ENCODE assay signal across 9 mouse cellular contexts in genomic region chr9:102477767-102478450, GRCm38 (mm10). TPM values are rescaled to one million over a fixed set of nuclear protein-coding genes. Genes with fewer than 3 reads are reported as not detected.
DNase-seq lines count a peak whose midpoint lies in the region; ATAC-seq and TF ChIP-seq lines count a peak whose summit lies in the region.
"Had no signal": no experiment of that assay in that cellular context is flagged by ENCODE, and none has a peak within 500 bp of the region (broad histone marks: within the 10 kb centered on the region; RNA-seq: fewer than 3 reads in every experiment).

No protein-coding gene starts in this region.

- no peak overlapping the region for H3K4me3 ChIP-seq in forebrain, embryonic 14.5 days (ENCODE audit: low read depth, low read length)
- H3K4me3 ChIP-seq in forebrain, embryonic 16.5 days (replicated peaks; ENCODE audit: low read length), result no peak overlapping the region
- no peak overlapping the region for H3K4me3 ChIP-seq in stomach, postnatal 0 days (ENCODE audit: low read depth, low read length)
- no peak overlapping the region for H3K4me3 ChIP-seq in embryonic facial prominence, embryonic 10.5 days
- no peak overlapping the region for H3K4me3 ChIP-seq in forebrain, embryonic 15.5 days
- H3K4me3 ChIP-seq: limb, embryonic 12.5 days had no signal

- peak; percentile 44 for DNase-seq in forebrain, embryonic 14.5 days (ENCODE audit: low spot score)
- DNase-seq in urinary bladder, adult 2 months (ENCODE audit: low spot score), result peak; percentile 16
- no peak for DNase-seq in urinary bladder, postnatal 10 days (ENCODE audit: low spot score)
- peak; percentile 70 to 72 for DNase-seq in left cerebral cortex, postnatal 14 days (ENCODE audit: low spot score in 2 of 2)
- DNase-seq in stomach, postnatal 0 days (ENCODE audit: low spot score), result peak; percentile 21
- DNase-seq in embryonic facial prominence, embryonic 10.5 days (ENCODE audit: low spot score), result no peak

- no peaks in the 10 kb centered on the region for H3K36me3 ChIP-seq in forebrain, embryonic 14.5 days (ENCODE audit: control insufficient read depth, insufficient read depth, low read length)
- H3K36me3 ChIP-seq in forebrain, embryonic 16.5 days (ENCODE audit: control insufficient read depth, insufficient read depth), result no peaks in the 10 kb centered on the region
- H3K36me3 ChIP-seq in stomach, postnatal 0 days (ENCODE audit: control insufficient read depth, insufficient read depth, low read length), result no peaks in the 10 kb centered on the region
- no peaks in the 10 kb centered on the region for H3K36me3 ChIP-seq in embryonic facial prominence, embryonic 10.5 days (replicated peaks)
- no peaks in the 10 kb centered on the region for H3K36me3 ChIP-seq in forebrain, embryonic 15.5 days
- H3K36me3 ChIP-seq: limb, embryonic 12.5 days had no signal

- intact Hi-C loops in left cerebral cortex, postnatal 14 days (cut with DNase I), result no loop called here

- no peak for ATAC-seq in forebrain, embryonic 14.5 days
- ATAC-seq in forebrain, embryonic 16.5 days, result no peak
- ATAC-seq in stomach, postnatal 0 days (ENCODE audit: low FRiP score, low TSS enrichment), result no peak
- ATAC-seq in forebrain, embryonic 15.5 days (replicated peaks), result no peak

- no peak overlapping the region for H3K9ac ChIP-seq in forebrain, embryonic 14.5 days (ENCODE audit: low read length)
- no peak overlapping the region for H3K9ac ChIP-seq in forebrain, embryonic 16.5 days (replicated peaks; ENCODE audit: low read depth, low read length)
- H3K9ac ChIP-seq in stomach, postnatal 0 days (ENCODE audit: low read length), result no peak overlapping the region
- no peak overlapping the region for H3K9ac ChIP-seq in forebrain, embryonic 15.5 days (replicated peaks)
- H3K9ac ChIP-seq: limb, embryonic 12.5 days had no signal

- no peaks in the 10 kb centered on the region for H3K4me1 ChIP-seq in forebrain, embryonic 14.5 days (ENCODE audit: control insufficient read depth, insufficient read depth, low read length)
- H3K4me1 ChIP-seq in forebrain, embryonic 16.5 days (replicated peaks; ENCODE audit: control insufficient read depth, insufficient read depth, low read length), result no peaks in the 10 kb centered on the region
- no peaks in the 10 kb centered on the region for H3K4me1 ChIP-seq in stomach, postnatal 0 days (replicated peaks; ENCODE audit: control insufficient read depth, insufficient read depth)
- no peaks in the 10 kb centered on the region for H3K4me1 ChIP-seq in embryonic facial prominence, embryonic 10.5 days
- H3K4me1 ChIP-seq in forebrain, embryonic 15.5 days, result no peaks in the 10 kb centered on the region
- H3K4me1 ChIP-seq: limb, embryonic 12.5 days had no signal

- H3K27me3 ChIP-seq in forebrain, embryonic 14.5 days (replicated peaks; ENCODE audit: control insufficient read depth, insufficient read depth, low read length), result no peaks in the 10 kb centered on the region
- no peaks in the 10 kb centered on the region for H3K27me3 ChIP-seq in forebrain, embryonic 16.5 days (replicated peaks; ENCODE audit: control insufficient read depth, insufficient read depth, low read length)
- no peaks in the 10 kb centered on the region for H3K27me3 ChIP-seq in stomach, postnatal 0 days (ENCODE audit: control insufficient read depth, insufficient read depth, low read length)
- H3K27me3 ChIP-seq in embryonic facial prominence, embryonic 10.5 days (replicated peaks; ENCODE audit: low read depth, poor library complexity, severe bottlenecking), result no peaks in the 10 kb centered on the region
- no peaks in the 10 kb centered on the region for H3K27me3 ChIP-seq in forebrain, embryonic 15.5 days
- H3K27me3 ChIP-seq: limb, embryonic 12.5 days had no signal

- 82% methylated on average over 6 of the region's 6 CpGs for WGBS in forebrain, embryonic 14.5 days
- WGBS in forebrain, embryonic 16.5 days, result 71% methylated on average over 6 of the region's 6 CpGs
- WGBS in stomach, postnatal 0 days, result 73% methylated on average over 6 of the region's 6 CpGs
- WGBS in embryonic facial prominence, embryonic 10.5 days, result 84% methylated on average over 6 of the region's 6 CpGs
- WGBS in forebrain, embryonic 15.5 days, result 78% methylated on average over 6 of the region's 6 CpGs

- H3K9me3 ChIP-seq in forebrain, embryonic 14.5 days (replicated peaks; ENCODE audit: control insufficient read depth, low read length), result no peaks in the 10 kb centered on the region
- H3K9me3 ChIP-seq in forebrain, embryonic 16.5 days (ENCODE audit: control insufficient read depth, low read length), result no peaks in the 10 kb centered on the region
- H3K9me3 ChIP-seq in stomach, postnatal 0 days (ENCODE audit: control insufficient read depth, low read length), result no peaks in the 10 kb centered on the region
- no peaks in the 10 kb centered on the region for H3K9me3 ChIP-seq in embryonic facial prominence, embryonic 10.5 days
- no peaks in the 10 kb centered on the region for H3K9me3 ChIP-seq in forebrain, embryonic 15.5 days
- H3K9me3 ChIP-seq: limb, embryonic 12.5 days had no signal

- H3K27ac ChIP-seq in forebrain, embryonic 14.5 days (ENCODE audit: low read depth, low read length), result no peak overlapping the region
- H3K27ac ChIP-seq in forebrain, embryonic 16.5 days (ENCODE audit: low read length), result no peak overlapping the region
- H3K27ac ChIP-seq in stomach, postnatal 0 days (replicated peaks), result no peak overlapping the region
- no peak overlapping the region for H3K27ac ChIP-seq in embryonic facial prominence, embryonic 10.5 days (replicated peaks)
- no peak overlapping the region for H3K27ac ChIP-seq in forebrain, embryonic 15.5 days (replicated peaks)
- H3K27ac ChIP-seq: limb, embryonic 12.5 days had no signal

- TF ChIP-seq CTCF in stomach, postnatal 0 days (IDR thresholded peaks at IDR 0.05; ENCODE audit: low read depth), result no peak

- H3K4me2 ChIP-seq in forebrain, embryonic 14.5 days (ENCODE audit: low read length), result no peak overlapping the region
- no peak overlapping the region for H3K4me2 ChIP-seq in forebrain, embryonic 16.5 days (ENCODE audit: low read length)
- no peak overlapping the region for H3K4me2 ChIP-seq in stomach, postnatal 0 days (replicated peaks; ENCODE audit: low read depth)
- H3K4me2 ChIP-seq in forebrain, embryonic 15.5 days (replicated peaks), result no peak overlapping the region
- H3K4me2 ChIP-seq: limb, embryonic 12.5 days had no signal

- no peak for TF ChIP-seq EP300 in stomach, postnatal 0 days (optimal IDR thresholded peaks at IDR 0.05)

RNA-seq across cellular contexts. Expression of gene Ky, which starts 27.6 kb away (rescaled TPM):
- 0.30 and 0.31 TPM in 2 replicates for polyA plus RNA-seq in forebrain, embryonic 14.5 days (2014; fragmentation: Nextera tagmentation; extraction: Ambion mirVana)
- polyA plus RNA-seq in forebrain, embryonic 16.5 days (2015; fragmentation: Nextera tagmentation; extraction: Ambion mirVana), result 0.16 and 0.33 TPM in 2 replicates
- polyA plus RNA-seq in urinary bladder, adult 2 months (2012; rRNA removed), result 0.15 and 0.21 TPM in 2 replicates
- 1 to 10 TPM; 3.1 to 3.9 TPM for total RNA-seq in left cerebral cortex, postnatal 14 days (2021)
- 0.08 and 0.13 TPM in 2 replicates for polyA plus RNA-seq in stomach, postnatal 0 days (2015; fragmentation: Nextera tagmentation; extraction: Ambion mirVana)
- polyA plus RNA-seq in embryonic facial prominence, embryonic 10.5 days (2016; fragmentation: Nextera tagmentation; extraction: Ambion mirVana), result 0.04 and 0.10 TPM in 2 replicates
- 0.17 and 0.20 TPM in 2 replicates for polyA plus RNA-seq in forebrain, embryonic 15.5 days (2015; fragmentation: Nextera tagmentation; extraction: Ambion mirVana)

Comparison
In these comparisons a context has a peak if more than half of its experiments do, and no peak if none do; other contexts are left out.
1. DNase-seq: peak in forebrain, embryonic 14.5 days (single experiment), urinary bladder, adult 2 months (single experiment), left cerebral cortex, postnatal 14 days (2 of 2) and stomach, postnatal 0 days (single experiment); none in urinary bladder, postnatal 10 days (single experiment) and embryonic facial prominence, embryonic 10.5 days (single experiment).